27 mouse cellular contexts compared by ENCODE assay signal in genomic region chr16:10691705-10692104, GRCm38 (mm10).
"Had no signal": no experiment of that assay in that cellular context is flagged by ENCODE, and none has a peak within 500 bp of the region (broad histone marks: within the 10 kb centered on the region; RNA-seq: fewer than 3 reads in every experiment).

No protein-coding gene starts in this region.

- H3K27ac ChIP-seq: gastrocnemius, adult 2 months; hindbrain, embryonic 10.5 days; hindbrain, embryonic 12.5 days; hindbrain, embryonic 14.5 days; kidney, embryonic 15.5 days; kidney, postnatal 0 days; left cerebral cortex, adult 2 months; limb, embryonic 10.5 days; limb, embryonic 12.5 days; liver, embryonic 13.5 days had no signal

- H3K4me2 ChIP-seq: heart, embryonic 12.5 days; hindbrain, embryonic 12.5 days; hindbrain, embryonic 14.5 days; kidney, embryonic 15.5 days; limb, embryonic 12.5 days; liver, embryonic 11.5 days; liver, embryonic 13.5 days had no signal

- H3K9me3 ChIP-seq: heart, embryonic 12.5 days; hindbrain, embryonic 10.5 days; hindbrain, embryonic 12.5 days; kidney, embryonic 15.5 days; limb, embryonic 10.5 days; limb, embryonic 12.5 days; liver, embryonic 13.5 days had no signal

- H3K9ac ChIP-seq: heart, embryonic 12.5 days; hindbrain, embryonic 12.5 days; hindbrain, embryonic 14.5 days; kidney, embryonic 15.5 days; limb, embryonic 12.5 days; liver, embryonic 13.5 days had no signal

- H3K4me1 ChIP-seq: hindbrain, embryonic 10.5 days had no signal

- H3K36me3 ChIP-seq: heart, embryonic 12.5 days; kidney, embryonic 15.5 days; limb, embryonic 10.5 days; liver, embryonic 13.5 days had no signal

- DNase-seq: gastrocnemius, adult 2 months; gastrocnemius, postnatal 10 days; gastrocnemius, postnatal 25 days; heart, adult 2 months; heart, postnatal 10 days; heart, postnatal 4 days; kidney, adult 11 months; kidney, adult 2 months; kidney, adult 9 months; kidney, postnatal 14 days; kidney, postnatal 36 days; layer of hippocampus, adult 9-11 months; liver; liver, embryonic 13.5 days had no signal

- H3K4me3 ChIP-seq: gastrocnemius, adult 2 months; heart, adult 2 months; heart, embryonic 12.5 days; hindbrain, embryonic 10.5 days; hindbrain, embryonic 12.5 days; kidney, embryonic 15.5 days; left cerebral cortex, adult 2 months; limb, embryonic 10.5 days; limb, embryonic 12.5 days; liver, embryonic 13.5 days had no signal

- ATAC-seq: hindbrain, embryonic 16.5 days; inflammation-experienced regulatory T-cells, adult 6 months; intestine, embryonic 16.5 days had no signal

- H3K27me3 ChIP-seq: heart, embryonic 12.5 days; hindbrain, embryonic 12.5 days; kidney, embryonic 15.5 days; limb, embryonic 12.5 days; liver, embryonic 13.5 days had no signal
